Mouse (Mus musculus): Measurements from ENCODE around the gene Toe1.

The Toe1 gene

DNA sequence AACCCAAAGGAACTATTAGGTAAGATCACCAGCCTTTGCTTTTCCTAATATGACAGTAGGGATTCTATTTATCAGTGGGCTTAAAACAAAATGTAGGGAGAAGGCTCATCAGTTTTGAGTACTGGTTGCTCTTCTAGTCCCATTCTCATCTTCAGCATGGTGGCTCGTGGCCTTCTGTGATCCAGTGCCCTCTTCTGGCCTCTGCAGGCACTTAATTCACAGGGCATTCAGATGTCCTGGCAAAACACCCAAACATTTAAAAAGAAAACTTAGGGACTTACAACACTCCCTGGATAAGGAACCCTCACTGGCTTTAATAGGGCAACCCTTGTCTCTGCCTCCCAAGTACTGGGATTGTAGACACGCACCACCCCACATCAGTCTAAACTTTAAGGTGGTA, 13.2 kb downstream of the Toe1 start:
- no peak for DNase-seq (ENCODE audit: low spot score in 2 of 2)

DNA sequence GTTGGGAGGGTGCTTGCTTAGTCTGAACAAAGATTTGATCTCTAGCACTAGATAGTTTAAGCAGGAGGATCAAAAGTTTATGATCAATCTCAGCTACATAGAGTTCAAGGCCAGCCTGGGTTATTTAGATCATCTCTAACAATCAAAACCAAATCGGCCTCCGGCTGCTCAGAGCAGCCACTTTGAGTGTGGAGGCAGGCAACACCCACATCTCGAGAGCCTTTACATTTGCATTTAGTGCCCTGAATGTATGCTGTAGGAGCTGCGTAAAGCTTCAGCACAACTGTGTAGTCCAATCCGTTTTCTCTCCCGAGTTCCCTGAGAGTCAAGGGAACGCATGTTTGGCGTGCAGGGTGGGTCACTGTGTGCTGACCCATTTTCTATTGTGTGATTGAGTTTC, 15.0 kb downstream of the Toe1 start:
- DNase-seq (ENCODE audit: low spot score in 2 of 2): no peak

DNA sequence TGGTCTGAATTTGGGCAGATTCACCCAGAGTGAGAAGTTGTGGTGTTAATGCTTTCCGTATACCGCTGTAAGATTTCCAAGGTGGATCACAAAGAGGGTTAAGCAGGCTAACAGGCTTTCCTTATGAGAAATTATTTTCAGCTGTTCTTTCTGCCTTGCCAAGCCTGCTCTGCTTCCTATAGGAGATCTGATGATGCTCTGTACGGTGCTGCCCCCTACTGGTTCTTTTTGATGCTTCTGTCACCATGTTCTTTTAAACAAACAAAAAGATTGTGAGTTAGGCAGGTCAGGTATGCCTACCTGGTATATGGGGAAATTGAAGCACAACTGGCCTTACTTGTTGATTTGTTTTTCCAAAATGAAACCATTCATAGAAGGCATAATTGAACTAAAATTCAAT, 18.5 kb downstream of the Toe1 start:
- DNase-seq (ENCODE audit: low spot score in 2 of 2): peak; percentile 76 to 89

DNA sequence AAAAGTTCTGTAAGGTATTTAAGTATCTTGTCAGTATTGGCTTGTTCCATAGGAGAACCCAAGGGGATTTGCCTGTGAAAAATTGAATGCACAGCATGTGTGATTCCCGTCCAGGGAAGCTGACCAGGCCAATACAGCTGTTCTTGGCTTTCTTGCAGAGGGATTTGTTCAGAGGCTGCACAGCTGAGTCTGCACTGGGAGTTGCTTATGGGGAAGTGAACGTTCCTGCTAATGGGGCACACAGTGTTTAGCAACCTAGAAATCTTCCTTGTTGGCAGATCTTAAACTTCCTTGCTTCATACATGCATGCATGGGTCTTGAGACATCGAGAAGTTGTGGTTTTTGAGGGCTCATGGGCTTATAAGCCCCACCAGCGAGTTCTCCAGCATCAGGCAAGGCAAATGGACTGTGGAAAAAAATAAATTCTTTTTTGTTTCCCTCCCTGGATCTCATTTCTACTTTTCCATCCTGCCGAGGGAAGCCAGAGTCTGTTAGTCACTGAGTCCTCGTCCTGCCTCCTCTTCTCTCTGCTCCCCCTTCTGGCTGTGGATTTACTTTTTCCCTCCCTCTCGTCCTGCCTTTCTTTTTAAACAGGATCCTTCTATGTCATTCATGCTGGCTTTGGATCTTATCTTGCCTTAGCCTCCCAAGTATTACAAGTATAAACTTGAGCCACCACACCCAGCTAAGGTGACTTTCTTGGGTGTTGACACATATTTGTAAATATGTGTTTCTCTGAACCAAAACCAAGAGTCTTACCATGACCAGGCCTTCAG, 19.3 kb downstream of the Toe1 start:
- DNase-seq (ENCODE audit: low spot score in 2 of 2): peak in 1 of 2 experiments; percentile 14

- DNase-seq (ENCODE audit: low spot score in 2 of 2): no peak
Observed at GRCm38 (mm10) chr4:116786587-116786986, 20.9 kb downstream of the Toe1 start.

DNA sequence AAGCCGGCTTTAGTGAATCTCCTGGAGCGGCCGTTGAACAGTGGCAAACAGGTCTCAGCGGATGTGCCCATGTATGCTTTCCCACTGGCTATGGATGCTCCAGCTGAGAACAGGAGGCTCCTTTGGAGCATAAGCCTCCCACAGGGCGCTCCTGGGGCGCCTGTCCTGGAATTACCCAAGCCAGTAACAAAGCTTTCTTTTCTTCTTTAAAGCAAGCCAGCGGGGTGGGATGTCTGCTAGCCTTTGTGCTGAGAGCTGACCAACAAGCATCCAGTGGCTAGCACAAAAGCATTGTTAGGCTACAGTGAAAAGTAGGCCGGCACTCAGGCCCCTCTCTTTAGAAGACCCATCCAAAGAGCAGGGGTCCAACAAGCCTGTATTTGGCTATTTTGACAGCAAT, 25.3 kb downstream of the Toe1 start:
- no peak for DNase-seq (ENCODE audit: low spot score in 2 of 2)

DNA sequence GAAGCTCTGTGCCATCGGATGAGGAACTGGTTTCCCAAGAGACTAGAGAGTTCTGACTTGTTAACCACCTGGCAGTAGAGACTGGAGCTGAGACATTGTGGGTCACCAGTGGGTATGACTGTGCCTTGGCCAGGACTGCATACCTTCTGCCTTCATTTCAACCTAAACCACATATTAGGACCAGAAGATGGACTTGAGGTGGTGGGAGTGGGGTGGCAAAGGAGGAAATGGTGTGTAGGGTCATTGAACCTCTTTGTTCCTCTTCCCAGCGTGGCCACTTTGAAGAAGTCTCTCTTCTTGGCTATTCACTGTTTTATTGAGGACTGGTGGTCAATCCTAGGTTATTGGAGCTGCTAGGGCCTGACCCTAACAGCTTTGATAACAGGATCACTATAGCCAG, 26.1 kb downstream of the Toe1 start:
- DNase-seq (ENCODE audit: low spot score in 2 of 2): no peak

DNA sequence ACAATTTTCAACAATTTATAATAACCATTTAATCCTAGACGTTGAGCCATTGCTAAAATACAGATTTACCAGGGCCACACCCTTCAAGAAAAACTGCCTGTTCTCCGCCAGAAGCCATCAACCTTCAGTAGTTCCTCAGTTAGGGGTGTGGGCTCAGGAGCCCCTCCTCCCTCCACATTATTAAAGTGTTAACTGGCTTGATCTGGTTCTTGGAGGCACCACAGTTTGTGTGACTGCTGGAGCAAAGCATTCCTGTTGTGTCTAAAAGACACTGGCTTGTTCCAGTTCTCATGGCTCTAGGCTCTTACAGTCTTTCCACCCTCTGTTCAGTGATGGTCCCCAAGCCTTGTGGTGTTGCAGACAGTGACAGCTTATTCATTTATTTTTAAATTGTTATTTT, 26.9 kb downstream of the Toe1 start:
- no peak for DNase-seq (ENCODE audit: low spot score in 2 of 2)

GRCm38 (mm10) chr4:116777079-116777478, 30.4 kb downstream of the Toe1 start:
- no peak for DNase-seq (ENCODE audit: low spot score in 2 of 2)

- no peak for DNase-seq (ENCODE audit: low spot score in 2 of 2)
Observed at GRCm38 (mm10) chr4:116776391-116776790, 31.0 kb downstream of the Toe1 start.

GRCm38 (mm10) chr4:116769060-116769459, 38.4 kb downstream of the Toe1 start:
- DNase-seq (ENCODE audit: low spot score in 2 of 2): no peak

GRCm38 (mm10) chr4:116768510-116768909, 38.9 kb downstream of the Toe1 start:
- DNase-seq (ENCODE audit: low spot score in 2 of 2): no peak

- DNase-seq (ENCODE audit: low spot score in 2 of 2): no peak
Observed at GRCm38 (mm10) chr4:116764001-116764400, 43.4 kb downstream of the Toe1 start.

- DNase-seq (ENCODE audit: low spot score in 2 of 2): no peak
Observed at GRCm38 (mm10) chr4:116761914-116762313, 45.5 kb downstream of the Toe1 start.

GRCm38 (mm10) chr4:116749750-116750149, 57.7 kb downstream of the Toe1 start:
- DNase-seq (ENCODE audit: low spot score in 2 of 2): no peak

Measured in spleen, postnatal 4 days (tissue).